Mouse (Mus musculus): ENCODE measurements at regions not wholly inside any gene's neighbourhood (a gene's known extent, or its start where the extent isn't known, plus 50 kb on each side); places are given as distances from the start of the nearest gene placed in this dataset.

GRCm38 (mm10) chr5:77805796-77806195 lies 398.0 kb upstream of the Igfbp7 start:
- TF ChIP-seq CTCF (conservative IDR thresholded peaks at IDR 0.05 in 1 of 2, IDR thresholded peaks at IDR 0.05 in 1 of 2; ENCODE audit: low read depth in 2 of 2, low read length in 2 of 2) (no peak), PAX5 (IDR thresholded peaks at IDR 0.05; ENCODE audit: low read length) (no peak), USF1 (IDR thresholded peaks at IDR 0.05; ENCODE audit: low read depth, low read length) (no peak), NELFE (IDR thresholded peaks at IDR 0.05; ENCODE audit: low read depth, low read length) (no peak), KAT2A (IDR thresholded peaks at IDR 0.05; ENCODE audit: insufficient replicate concordance, low read length) (no peak), EP300 (IDR thresholded peaks at IDR 0.05; ENCODE audit: low read length) (no peak), NRF1 (IDR thresholded peaks at IDR 0.05; ENCODE audit: low read depth, low read length) (no peak), POLR2A (IDR thresholded peaks at IDR 0.05; ENCODE audit: low read depth, low read length) (no peak), MEF2A (IDR thresholded peaks at IDR 0.05; ENCODE audit: borderline replicate concordance, low read depth, low read length) (no peak), ZNF384 (IDR thresholded peaks at IDR 0.05; ENCODE audit: low read depth, low read length) (no peak), BHLHE40 (IDR thresholded peaks at IDR 0.05; ENCODE audit: low read depth, low read length) (no peak), ZC3H11A (IDR thresholded peaks at IDR 0.05; ENCODE audit: low read depth, low read length) (no peak), CHD2 (IDR thresholded peaks at IDR 0.05; ENCODE audit: low read length) (no peak)
